Mouse (Mus musculus) ES-Bruce4 (cell line): ENCODE data around the gene Clp1.

ENCODE experiments used
- EP300 ChIP-seq: IDR thresholded peaks from 2 replicates; pipeline ENCODE4 v1.6.1; 2011; ENCODE audit warnings: low read depth, low read length; ENCODE audit not compliant: insufficient read depth
- POLR2A ChIP-seq: IDR thresholded peaks from one replicate; pipeline ENCODE4 v1.8.1; 2011; ENCODE audit warnings: low read length; ENCODE audit not compliant: insufficient read depth

- TF ChIP-seq POLR2A (no peak), EP300 (no peak)
These were observed 43.4 kb upstream of the Clp1 start for GRCm38 (mm10) chr2:84770501-84770900.
